In the genomic region with DNA sequence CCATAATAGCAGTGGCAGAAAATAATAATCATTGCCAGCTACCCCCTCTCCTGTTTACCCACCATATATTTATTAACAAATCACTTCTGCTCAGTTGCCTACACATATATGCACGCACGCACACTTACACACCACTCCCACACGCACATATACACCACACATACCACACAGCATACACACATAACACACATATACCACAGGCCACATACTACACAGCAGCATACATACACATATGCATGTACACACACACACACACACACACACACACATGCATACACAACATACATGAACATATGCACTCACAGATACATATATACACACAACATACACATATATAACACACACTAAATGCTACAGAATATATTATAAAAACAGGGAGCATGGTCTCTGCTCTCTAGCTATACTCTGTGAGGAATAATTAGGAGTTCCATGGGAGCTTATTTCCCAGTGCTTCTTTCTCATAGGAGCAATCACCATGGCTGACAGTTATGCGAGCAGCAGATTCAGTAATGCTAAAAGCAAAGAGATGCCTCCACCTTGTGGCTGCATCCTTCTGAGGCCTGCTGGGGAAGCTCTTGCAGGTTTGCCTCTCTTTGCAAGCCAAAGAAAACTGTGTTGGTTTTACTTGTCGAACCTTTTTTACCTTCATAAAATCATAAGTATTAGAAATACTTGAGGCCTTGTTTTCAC, we compare ENCODE assay signal across 8 mouse cellular contexts.
DNase-seq lines count a peak whose midpoint lies in the region; ATAC-seq lines count a peak whose summit lies in the region.

No protein-coding gene starts in this region.

- no peak overlapping the region for H3K9ac ChIP-seq in embryonic facial prominence, embryonic 12.5 days

- no peaks in the 10 kb centered on the region for H3K36me3 ChIP-seq in embryonic facial prominence, embryonic 12.5 days

- ATAC-seq in embryonic facial prominence, embryonic 12.5 days (ENCODE audit: insufficient number of reproducible peaks, insufficient read depth, low FRiP score, low TSS enrichment), result peak; percentile 53; the same call in 1 of the 2 replicates
- no peak for ATAC-seq in granulocyte monocyte progenitor cell, adult 5-6 weeks (replicated peaks; ENCODE audit: poor library complexity, severe bottlenecking)

- peak; percentile 31 for DNase-seq in embryo, embryonic 10 days (ENCODE audit: low spot score)
- no peak for DNase-seq in embryo, embryonic 9.5 days (ENCODE audit: extremely low spot score)
- peak; percentile 34 for DNase-seq in layer of hippocampus, adult 9-11 months
- no peak for DNase-seq in layer of hippocampus, postnatal 36 days
- peak; percentile 35 for DNase-seq in lung, postnatal 25 days (ENCODE audit: low spot score)
- no peak for DNase-seq in layer of hippocampus, adult 9-10 months (ENCODE audit: low spot score)

- no peak overlapping the region for H3K4me2 ChIP-seq in embryonic facial prominence, embryonic 12.5 days (replicated peaks)

- 78% methylated on average over 5 of the region's 5 CpGs for WGBS in embryonic facial prominence, embryonic 12.5 days

- no peaks in the 10 kb centered on the region for H3K4me1 ChIP-seq in embryonic facial prominence, embryonic 12.5 days

- H3K9me3 ChIP-seq in embryonic facial prominence, embryonic 12.5 days, result no peaks in the 10 kb centered on the region

- no peaks in the 10 kb centered on the region for H3K27me3 ChIP-seq in embryonic facial prominence, embryonic 12.5 days

- H3K27ac ChIP-seq in embryonic facial prominence, embryonic 12.5 days, result no peak overlapping the region

- no peak overlapping the region for H3K4me3 ChIP-seq in embryonic facial prominence, embryonic 12.5 days

Comparison
In these comparisons a context has a peak if more than half of its experiments do, and no peak if none do; other contexts are left out.
1. DNase-seq: peak in embryo, embryonic 10 days (single experiment), layer of hippocampus, adult 9-11 months (single experiment) and lung, postnatal 25 days (single experiment); none in embryo, embryonic 9.5 days (single experiment), layer of hippocampus, postnatal 36 days (0 of 2) and layer of hippocampus, adult 9-10 months (single experiment).